Mouse (Mus musculus) CH12.LX (cell line): ENCODE measurements around the gene Pdzd2. TPM values are rescaled to one million over a fixed set of nuclear protein-coding genes. Genes with fewer than 3 reads are reported as not detected.

ENCODE experiments used
- DNase-seq: peaks from one replicate; pipeline ENCODE4 v3.0.0-alpha.2; 2013; ENCODE audit errors: extremely low read depth
- H3K27ac ChIP-seq: 2 replicates; pipeline ENCODE4 v1.5.1; 2012; ENCODE audit warnings: low read depth, mild to moderate bottlenecking, control low read depth, moderate library complexity; ENCODE audit not compliant: insufficient read depth
- H3K27me3 ChIP-seq: replicated peaks from 2 replicates; pipeline ENCODE3; 2012; ENCODE audit warnings: inconsistent platforms
- H3K36me3 ChIP-seq, 2 experiments: replicated peaks in 1 of 2; 2 replicates each; pipeline versions ENCODE3 to v1.6.1; 2012; ENCODE audit warnings: inconsistent platforms in 1 of 2, low read length in 1 of 2, mild to moderate bottlenecking in 1 of 2, mixed read lengths in 1 of 2, moderate library complexity in 1 of 2; ENCODE audit not compliant: control insufficient read depth in 1 of 2, insufficient read depth in 1 of 2
- H3K4me1 ChIP-seq, 2 experiments: 2 replicates each; pipeline ENCODE4 v1.6.1; 2012; ENCODE audit warnings: inconsistent platforms in 1 of 2, moderate library complexity in 1 of 2; ENCODE audit not compliant: insufficient read depth in 2 of 2, control insufficient read depth in 1 of 2
- H3K4me2 ChIP-seq: 2 replicates; pipeline ENCODE4 v1.6.1; 2012; ENCODE audit warnings: low read depth, mild to moderate bottlenecking, control low read depth; ENCODE audit not compliant: poor library complexity, insufficient read depth, severe bottlenecking
- H3K4me3 ChIP-seq, 3 experiments: fragments of 150-350 bp in 1 of 3; sonication (generic) in 1 of 3; replicated peaks in 1 of 3; 2 replicates each; pipeline versions ENCODE3 to v1.5.1; 2011 to 2012; ENCODE audit warnings: low read depth in 2 of 3, low read length in 2 of 3, mild to moderate bottlenecking in 2 of 3, moderate library complexity in 2 of 3, control low read depth in 1 of 3, improper control_type of control experiment in 1 of 3, inconsistent platforms in 1 of 3, mixed read lengths in 1 of 3; ENCODE audit not compliant: poor library complexity in 1 of 3
- H3K79me2 ChIP-seq: replicated peaks from 2 replicates; pipeline ENCODE4 v1.6.1; 2012; ENCODE audit warnings: mild to moderate bottlenecking, moderate library complexity; ENCODE audit not compliant: control insufficient read depth, poor library complexity, insufficient read depth, severe bottlenecking; ENCODE audit errors: extremely low read depth
- H3K9ac ChIP-seq: 2 replicates; pipeline ENCODE4 v1.6.1; 2012; ENCODE audit warnings: low read depth, mild to moderate bottlenecking, control low read depth, moderate library complexity; ENCODE audit not compliant: insufficient read depth
- H3K9me3 ChIP-seq: replicated peaks from 2 replicates; pipeline ENCODE3; 2012; ENCODE audit warnings: low read length, inconsistent platforms, mixed read lengths
- CHD1 ChIP-seq: IDR thresholded peaks from 2 replicates; pipeline ENCODE4 v1.6.1; 2012; ENCODE audit warnings: low read depth, low read length, improper control_type of control experiment, inconsistent platforms
- CTCF ChIP-seq, 2 experiments: IDR thresholded peaks in 1 of 2; conservative IDR thresholded peaks in 1 of 2; 2 replicates each; pipeline ENCODE4 v1.5.1; 2011 to 2012; ENCODE audit warnings: low read depth in 2 of 2, low read length in 2 of 2, improper control_type of control experiment in 1 of 2, inconsistent platforms in 1 of 2, mild to moderate bottlenecking in 1 of 2, moderate library complexity in 1 of 2
- EP300 ChIP-seq: IDR thresholded peaks from 2 replicates; pipeline ENCODE4 v1.6.1; 2011; ENCODE audit warnings: low read length, improper control_type of control experiment
- ETS1 ChIP-seq: conservative IDR thresholded peaks from 2 replicates; pipeline ENCODE4 v1.6.1; 2012; ENCODE audit warnings: low read depth, mild to moderate bottlenecking, inconsistent platforms, low read length, improper control_type of control experiment, moderate library complexity
- GABPA ChIP-seq: IDR thresholded peaks from 2 replicates; pipeline ENCODE4 v1.6.1; 2012; ENCODE audit warnings: low read depth, low read length, improper control_type of control experiment, inconsistent platforms; ENCODE audit not compliant: insufficient replicate concordance
- HCFC1 ChIP-seq: IDR thresholded peaks from 2 replicates; pipeline ENCODE4 v1.6.1; 2012; ENCODE audit warnings: low read depth, mild to moderate bottlenecking, inconsistent platforms, low read length, improper control_type of control experiment
- IRF4 ChIP-seq: IDR thresholded peaks from 2 replicates; pipeline ENCODE4 v1.6.1; 2014; ENCODE audit warnings: low read depth, mild to moderate bottlenecking, inconsistent platforms, low read length, improper control_type of control experiment
- JUN ChIP-seq: IDR thresholded peaks from 2 replicates; pipeline ENCODE4 v1.6.1; 2011; ENCODE audit warnings: low read depth, mild to moderate bottlenecking, low read length, improper control_type of control experiment, moderate library complexity; ENCODE audit not compliant: insufficient read depth
- JUND ChIP-seq: conservative IDR thresholded peaks from 2 replicates; pipeline ENCODE4 v1.6.1; 2011; ENCODE audit warnings: low read depth, low read length, improper control_type of control experiment
- KAT2A ChIP-seq: IDR thresholded peaks from 2 replicates; pipeline ENCODE4 v1.6.1; 2012; ENCODE audit warnings: low read length, improper control_type of control experiment, inconsistent platforms; ENCODE audit not compliant: insufficient replicate concordance
- MAFK ChIP-seq: IDR thresholded peaks from 2 replicates; pipeline ENCODE4 v1.6.1; 2011; ENCODE audit warnings: low read length, improper control_type of control experiment; ENCODE audit not compliant: insufficient replicate concordance
- MAX ChIP-seq: IDR thresholded peaks from 2 replicates; pipeline ENCODE4 v1.6.1; 2011; ENCODE audit warnings: low read length, improper control_type of control experiment
- MAZ ChIP-seq: IDR thresholded peaks from 2 replicates; pipeline ENCODE4 v1.6.1; 2012; ENCODE audit warnings: low read depth, mild to moderate bottlenecking, inconsistent platforms, low read length, improper control_type of control experiment, moderate library complexity
- MEF2A ChIP-seq: IDR thresholded peaks from 2 replicates; pipeline ENCODE4 v1.6.1; 2014; ENCODE audit warnings: low read depth, mild to moderate bottlenecking, inconsistent platforms, low read length, improper control_type of control experiment, borderline replicate concordance
- MXI1 ChIP-seq: IDR thresholded peaks from 2 replicates; pipeline ENCODE4 v1.6.1; 2011; ENCODE audit warnings: mild to moderate bottlenecking, low read depth, low read length, improper control_type of control experiment
- MYC ChIP-seq: IDR thresholded peaks from 2 replicates; pipeline ENCODE4 v1.6.1; 2011; ENCODE audit warnings: low read depth, mild to moderate bottlenecking, improper control_type of control experiment, low read length
- NRF1 ChIP-seq: IDR thresholded peaks from 2 replicates; pipeline ENCODE4 v1.6.1; 2014; ENCODE audit warnings: low read depth, mild to moderate bottlenecking, inconsistent platforms, low read length, improper control_type of control experiment, moderate library complexity
- PAX5 ChIP-seq: IDR thresholded peaks from 2 replicates; pipeline ENCODE4 v1.6.1; 2012; ENCODE audit warnings: low read length, inconsistent platforms, mixed read lengths
- RAD21 ChIP-seq: IDR thresholded peaks from 2 replicates; pipeline ENCODE4 v1.6.1; 2011; ENCODE audit warnings: low read depth, mild to moderate bottlenecking, low read length, improper control_type of control experiment, moderate library complexity
- RCOR1 ChIP-seq: conservative IDR thresholded peaks from 2 replicates; pipeline ENCODE4 v1.6.1; 2012; ENCODE audit warnings: low read depth, mild to moderate bottlenecking, inconsistent platforms, low read length, improper control_type of control experiment
- SMC3 ChIP-seq: IDR thresholded peaks from 2 replicates; pipeline ENCODE4 v1.6.1; 2011; ENCODE audit warnings: low read depth, low read length, improper control_type of control experiment
- TBP ChIP-seq: conservative IDR thresholded peaks from 2 replicates; pipeline ENCODE4 v1.6.1; 2011; ENCODE audit warnings: low read depth, low read length, improper control_type of control experiment
- TCF12 ChIP-seq: IDR thresholded peaks from 2 replicates; pipeline ENCODE4 v1.6.1; 2014; ENCODE audit warnings: low read depth, mild to moderate bottlenecking, inconsistent platforms, low read length, improper control_type of control experiment
- UBTF ChIP-seq: IDR thresholded peaks from 2 replicates; pipeline ENCODE4 v1.6.1; 2012; ENCODE audit warnings: low read depth, mild to moderate bottlenecking, inconsistent platforms, low read length, improper control_type of control experiment, moderate library complexity
- USF1 ChIP-seq: IDR thresholded peaks from 2 replicates; pipeline ENCODE4 v1.6.1; 2014; ENCODE audit warnings: low read depth, mild to moderate bottlenecking, inconsistent platforms, low read length, improper control_type of control experiment
- USF2 ChIP-seq: conservative IDR thresholded peaks from 2 replicates; pipeline ENCODE4 v1.6.1; 2011; ENCODE audit warnings: low read depth, low read length, improper control_type of control experiment
- ZC3H11A ChIP-seq: IDR thresholded peaks from 2 replicates; pipeline ENCODE4 v1.6.1; 2012; ENCODE audit warnings: low read depth, mild to moderate bottlenecking, inconsistent platforms, low read length, improper control_type of control experiment
- ZKSCAN1 ChIP-seq: IDR thresholded peaks from 2 replicates; pipeline ENCODE4 v1.6.1; 2012; ENCODE audit warnings: low read depth, inconsistent platforms, low read length, improper control_type of control experiment, borderline replicate concordance
- dilution Hi-C: fragments of 300-500 bp; cut with MboI; formaldehyde crosslinking; loops from 2 replicates; pipeline ENCODE4 v1.14.3; 2020; ENCODE audit warnings: low sequenced_read_pairs; ENCODE audit not compliant: extremely low pct_unique_long_range_greater_than_20kb, extremely low pct_ligation_motif_present
- in situ Hi-C: fragments of 300-500 bp; cut with MboI; formaldehyde crosslinking; loops from 3 replicates; pipeline ENCODE4 v1.14.3; 2019; ENCODE audit warnings: low sequenced_read_pairs, low pct_ligation_motif_present, low pct_unique_long_range_greater_than_20kb, mixed read lengths
- polyA plus RNA-seq: library from polyadenylated mRNA; unstranded; fragments of >175 nt; gene quantifications from 2 replicates; pipeline ENCODE4 v1.2.1, GENCODE M21; 2012; ENCODE audit warnings: low read depth; ENCODE audit not compliant: insufficient read length
- total RNA-seq, 2 experiments: library from RNA; depleted of rRNA; stranded (reverse); fragments of 300-350 nt in 1 of 2; fragments of >200 nt in 1 of 2; gene quantifications; 2 replicates each; pipeline ENCODE4 v1.2.3; 2012 to 2014

Pdzd2 gene
- total and polyA plus RNA-seq, 3 experiments: 0.04 to 0.24 (median 0.17) TPM

DNA sequence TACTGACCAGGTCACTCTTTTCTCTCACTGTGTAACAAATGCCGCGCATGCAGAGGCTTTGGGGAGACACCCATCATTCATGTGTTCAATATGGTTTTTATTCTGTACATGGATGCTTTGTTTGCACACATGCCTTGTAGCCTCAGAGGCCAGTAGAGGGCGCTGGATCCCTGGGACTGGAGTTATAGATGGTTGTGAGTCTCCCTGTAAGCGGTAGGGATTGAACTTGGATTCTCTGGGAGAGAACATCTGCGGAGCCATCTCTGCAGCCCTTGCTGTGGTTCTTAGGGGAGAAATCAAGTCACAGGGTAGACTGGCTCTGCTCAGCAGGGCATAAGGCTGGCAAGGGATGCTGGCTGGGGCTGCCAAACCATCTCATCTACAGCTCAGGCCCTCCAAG, 161.4 kb downstream of the Pdzd2 start:
- no peak for TF ChIP-seq CHD1
- TF ChIP-seq ZKSCAN1: no peak
- TF ChIP-seq GABPA: no peak
- TF ChIP-seq MAX: no peak
- TF ChIP-seq MXI1: 0 out of 2 replicates have a peak, but pooled peaks have one; percentile 21
- no peak for TF ChIP-seq JUN
- TF ChIP-seq MEF2A: no peak
- no peak for TF ChIP-seq EP300
- no peak for TF ChIP-seq ZC3H11A
- TF ChIP-seq MAZ: no peak
- no peak for TF ChIP-seq KAT2A
- no peak for TF ChIP-seq HCFC1
- TF ChIP-seq RAD21: peak; percentile 73
- no peak for TF ChIP-seq ETS1
- no peak for TF ChIP-seq TBP
- no peak for TF ChIP-seq TCF12
- no peak for TF ChIP-seq JUND
- 0 out of 2 replicates have a peak, but pooled peaks have one; percentile 22 for TF ChIP-seq NRF1
- peak; percentile 67 for TF ChIP-seq SMC3
- TF ChIP-seq UBTF: no peak
- no peak for TF ChIP-seq MYC
- TF ChIP-seq CTCF (conservative IDR thresholded peaks at IDR 0.05 in 1 of 2, IDR thresholded peaks at IDR 0.05 in 1 of 2; ENCODE audit: low read depth in 2 of 2, low read length in 2 of 2): peak; percentile 81 to 85
- in situ Hi-C loops: loop anchor here (5.0 kb wide), 1 partner anchor 206 kb away; no protein-coding TSS in a partner anchor
- no peak overlapping the region for H3K9ac ChIP-seq

DNA sequence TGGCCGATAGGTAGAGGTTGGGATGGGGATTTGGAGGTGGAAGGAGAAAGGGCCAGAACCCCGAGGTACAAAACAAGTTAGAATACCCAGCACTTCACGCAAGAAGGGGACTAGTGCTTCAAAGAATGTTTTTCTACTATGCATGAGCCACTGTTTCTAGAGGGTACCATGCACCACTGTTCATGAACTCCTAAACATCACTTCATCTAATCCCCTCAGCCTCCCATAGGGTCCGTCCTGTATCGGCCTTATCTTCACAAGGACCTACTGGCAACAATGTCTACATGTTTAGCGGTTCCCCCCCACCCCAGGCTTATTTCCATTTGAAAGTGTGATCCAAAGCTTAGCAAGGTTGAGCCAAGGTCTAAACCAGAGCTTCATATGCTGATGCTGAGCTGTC, 162.0 kb downstream of the Pdzd2 start:
- DNase-seq: no peak
- H3K4me2 ChIP-seq: no peak overlapping the region
- in situ Hi-C loops: loop anchor here (5.0 kb wide), 1 partner anchor 205 kb away; no protein-coding TSS in a partner anchor

More for the DNA sequence above, 161.4 kb downstream of the Pdzd2 start:
- DNase-seq: peak; percentile 81
- H3K4me1 ChIP-seq: peaks cover 8 to 15% of the 10 kb centered on the region in 2 experiments
- H3K79me2 ChIP-seq: no peaks in the 10 kb centered on the region
- H3K9me3 ChIP-seq: no peaks in the 10 kb centered on the region
- no peak overlapping the region for H3K27ac ChIP-seq
- no peak overlapping the region for H3K4me2 ChIP-seq
- no peaks in the 10 kb centered on the region for H3K27me3 ChIP-seq
- dilution Hi-C loops: no loop called here
- no peaks in the 10 kb centered on the region for H3K36me3 ChIP-seq
- H3K4me3 ChIP-seq: no peak overlapping the region

More for the DNA sequence above, 162.0 kb downstream of the Pdzd2 start:
- Histone ChIP-seq H3K4me3 (no peak overlapping the region), H3K36me3 (no peaks in the 10 kb centered on the region), H3K4me1 (peaks cover 8 to 15% of the 10 kb centered on the region in 2 experiments), H3K27ac (no peak overlapping the region), H3K9me3 (no peaks in the 10 kb centered on the region), H3K9ac (no peak overlapping the region), H3K27me3 (no peaks in the 10 kb centered on the region), H3K79me2 (no peaks in the 10 kb centered on the region)
- dilution Hi-C loops: no loop called here
- no peak for TF ChIP-seq IRF4
- no peak for TF ChIP-seq MAFK
- no peak for TF ChIP-seq TBP
- no peak for TF ChIP-seq RCOR1
- TF ChIP-seq MEF2A: no peak
- TF ChIP-seq UBTF: no peak
- TF ChIP-seq USF2: no peak
- TF ChIP-seq ZC3H11A: no peak
- TF ChIP-seq USF1: no peak
- no peak for TF ChIP-seq CTCF (conservative IDR thresholded peaks at IDR 0.05 in 1 of 2, IDR thresholded peaks at IDR 0.05 in 1 of 2; ENCODE audit: low read depth in 2 of 2, low read length in 2 of 2)
- TF ChIP-seq PAX5: no peak
- TF ChIP-seq MYC: no peak
- TF ChIP-seq ETS1: no peak
